ENCODE assay signal across 28 mouse cellular contexts in genomic region chr5:93017678-93018077, GRCm38 (mm10). TPM values are rescaled to one million over a fixed set of nuclear protein-coding genes. Genes with fewer than 3 reads are reported as not detected.
DNase-seq lines count a peak whose midpoint lies in the region; ATAC-seq and TF ChIP-seq lines count a peak whose summit lies in the region.
"Had no signal": no experiment of that assay in that cellular context is flagged by ENCODE, and none has a peak within 500 bp of the region (broad histone marks: within the 10 kb centered on the region; RNA-seq: fewer than 3 reads in every experiment).

No protein-coding gene starts in this region.

- DNase-seq in hindbrain, postnatal 0 days (ENCODE audit: low spot score): no peak
- DNase-seq in lung, embryonic 14.5 days: peak; percentile 63
- DNase-seq in lung, adult 2 months: no peak
- DNase-seq in NIH3T3 (ENCODE audit: low read depth): peak; percentile 44
- no peak for DNase-seq in embryo, embryonic 9.5 days (ENCODE audit: extremely low spot score)
- DNase-seq: adrenal gland, postnatal 25 days; cerebellum, adult 8-10 months; gastrocnemius, postnatal 25 days; heart, postnatal 4 days; layer of hippocampus, postnatal 36 days; midbrain, embryonic 14.5 days; retina, postnatal 1 day; right cerebral cortex, postnatal 25 days; thymus, postnatal 14 days had no signal

- 0 out of 2 replicates have a peak, but pooled peaks have one; percentile 6 for TF ChIP-seq CTCF in hindbrain, postnatal 0 days (IDR thresholded peaks at IDR 0.05; ENCODE audit: low read depth)
- peak; percentile 28; the same call in 1 of the 2 replicates for TF ChIP-seq CTCF in lung, embryonic 14.5 days (IDR thresholded peaks at IDR 0.05; ENCODE audit: low read depth)
- no peak for TF ChIP-seq CTCF in lung, adult 2 months (IDR thresholded peaks at IDR 0.05; ENCODE audit: insufficient read depth, low read length)
- peak; percentile 3; the same call in 1 of the 2 replicates for TF ChIP-seq CTCF in small intestine, adult 2 months (IDR thresholded peaks at IDR 0.05; ENCODE audit: extremely low read depth, insufficient read length, insufficient replicate concordance, low read depth, low read length)

- no peak for TF ChIP-seq POLR2A in lung, adult 2 months (IDR thresholded peaks at IDR 0.05; ENCODE audit: borderline replicate concordance, extremely low read depth, low read depth, low read length)
- no peak for TF ChIP-seq POLR2A in small intestine, adult 2 months (IDR thresholded peaks at IDR 0.05; ENCODE audit: low read depth, low read length)

- H3K27me3 ChIP-seq in hindbrain, postnatal 0 days (ENCODE audit: insufficient read depth, low read length): no peaks in the 10 kb centered on the region
- H3K27me3 ChIP-seq in hindbrain, embryonic 16.5 days (replicated peaks; ENCODE audit: control insufficient read depth, insufficient read depth, low read length): no peaks in the 10 kb centered on the region
- H3K27me3 ChIP-seq in lung, embryonic 14.5 days (ENCODE audit: insufficient read depth, low read length): no peaks in the 10 kb centered on the region
- H3K27me3 ChIP-seq in small intestine, adult 2 months (ENCODE audit: control insufficient read depth, insufficient read depth, low read length): no peaks in the 10 kb centered on the region
- H3K27me3 ChIP-seq: heart, embryonic 15.5 days; kidney, embryonic 15.5 days; limb, embryonic 13.5 days; liver, embryonic 12.5 days; lung, embryonic 15.5 days; neural tube, embryonic 12.5 days had no signal

- no peak overlapping the region for H3K27ac ChIP-seq in hindbrain, postnatal 0 days
- H3K27ac ChIP-seq in hindbrain, embryonic 16.5 days (ENCODE audit: low read depth, low read length): no peak overlapping the region
- H3K27ac ChIP-seq in lung, embryonic 14.5 days (ENCODE audit: low read depth): no peak overlapping the region
- no peak overlapping the region for H3K27ac ChIP-seq in small intestine, adult 2 months (ENCODE audit: insufficient read depth, low read depth, low read length)
- H3K27ac ChIP-seq: forebrain, embryonic 10.5 days; heart, embryonic 15.5 days; hindbrain, embryonic 14.5 days; kidney, embryonic 15.5 days; limb, embryonic 13.5 days; liver, embryonic 12.5 days; lung, embryonic 15.5 days; neural tube, embryonic 12.5 days had no signal

- H3K4me3 ChIP-seq in hindbrain, postnatal 0 days (ENCODE audit: low read length): no peak overlapping the region
- no peak overlapping the region for H3K4me3 ChIP-seq in hindbrain, embryonic 16.5 days (ENCODE audit: low read length)
- H3K4me3 ChIP-seq in lung, embryonic 14.5 days (ENCODE audit: low read depth, low read length): no peak overlapping the region
- no peak overlapping the region for H3K4me3 ChIP-seq in lung, adult 2 months (replicated peaks; ENCODE audit: extremely low read depth, low read depth, low read length)
- H3K4me3 ChIP-seq in small intestine, adult 2 months (ENCODE audit: low read depth, low read length): no peak overlapping the region
- H3K4me3 ChIP-seq: forebrain, embryonic 10.5 days; heart, embryonic 15.5 days; kidney, embryonic 15.5 days; limb, embryonic 13.5 days; liver, embryonic 12.5 days; lung, embryonic 15.5 days; neural tube, embryonic 12.5 days had no signal

- no peaks in the 10 kb centered on the region for H3K9me3 ChIP-seq in hindbrain, postnatal 0 days (ENCODE audit: low read length)
- H3K9me3 ChIP-seq in hindbrain, embryonic 16.5 days (ENCODE audit: control insufficient read depth, low read length): no peaks in the 10 kb centered on the region
- no peaks in the 10 kb centered on the region for H3K9me3 ChIP-seq in lung, embryonic 14.5 days (ENCODE audit: low read depth, low read length)
- H3K9me3 ChIP-seq: heart, embryonic 15.5 days; kidney, embryonic 15.5 days; limb, embryonic 13.5 days; liver, embryonic 12.5 days; lung, embryonic 15.5 days; neural tube, embryonic 12.5 days had no signal

- H3K4me1 ChIP-seq in hindbrain, postnatal 0 days (ENCODE audit: insufficient read depth, low read length): no peaks in the 10 kb centered on the region
- no peaks in the 10 kb centered on the region for H3K4me1 ChIP-seq in hindbrain, embryonic 16.5 days (ENCODE audit: control insufficient read depth, insufficient read depth, low read depth, low read length)
- H3K4me1 ChIP-seq in lung, embryonic 14.5 days (ENCODE audit: insufficient read depth): no peaks in the 10 kb centered on the region
- no peaks in the 10 kb centered on the region for H3K4me1 ChIP-seq in lung, adult 2 months (ENCODE audit: control insufficient read depth, insufficient read depth, low read length)
- peaks cover 13% of the 10 kb centered on the region; the same call in 1 of the 2 replicates for H3K4me1 ChIP-seq in small intestine, adult 2 months (ENCODE audit: control insufficient read depth, insufficient read depth, insufficient read length, low read length)
- H3K4me1 ChIP-seq: kidney, embryonic 15.5 days; liver, embryonic 12.5 days; neural tube, embryonic 12.5 days had no signal

- 64% methylated on average over 3 of the region's 3 CpGs for WGBS in hindbrain, postnatal 0 days
- 68% methylated on average over 3 of the region's 3 CpGs for WGBS in hindbrain, embryonic 16.5 days
- WGBS in lung, embryonic 14.5 days: 35% methylated on average over 3 of the region's 3 CpGs
- WGBS in lung, adult 2 months: 24% methylated on average over 3 of the region's 3 CpGs
- whole genome bisulfite sequencing in small intestine, adult 2 months: 23% methylated on average over 3 of the region's 3 CpGs

- H3K9ac ChIP-seq in hindbrain, postnatal 0 days (replicated peaks; ENCODE audit: low read length): no peak overlapping the region
- no peak overlapping the region for H3K9ac ChIP-seq in hindbrain, embryonic 16.5 days (ENCODE audit: low read depth, low read length)
- no peak overlapping the region for H3K9ac ChIP-seq in lung, embryonic 14.5 days
- H3K9ac ChIP-seq: heart, embryonic 15.5 days; hindbrain, embryonic 14.5 days; kidney, embryonic 15.5 days; limb, embryonic 13.5 days; liver, embryonic 12.5 days; lung, embryonic 15.5 days; neural tube, embryonic 12.5 days had no signal

- no peaks in the 10 kb centered on the region for H3K36me3 ChIP-seq in hindbrain, postnatal 0 days (ENCODE audit: insufficient read depth, low read length)
- no peaks in the 10 kb centered on the region for H3K36me3 ChIP-seq in hindbrain, embryonic 16.5 days (ENCODE audit: control insufficient read depth, insufficient read depth, low read length)
- no peaks in the 10 kb centered on the region for H3K36me3 ChIP-seq in lung, embryonic 14.5 days (ENCODE audit: insufficient read depth)
- H3K36me3 ChIP-seq in small intestine, adult 2 months (ENCODE audit: control insufficient read depth, insufficient read depth, low read length): no peaks in the 10 kb centered on the region
- H3K36me3 ChIP-seq: forebrain, embryonic 10.5 days; heart, embryonic 15.5 days; kidney, embryonic 15.5 days; limb, embryonic 13.5 days; liver, embryonic 12.5 days; lung, embryonic 15.5 days; neural tube, embryonic 12.5 days had no signal

- no peak for ATAC-seq in hindbrain, postnatal 0 days
- ATAC-seq in hindbrain, embryonic 16.5 days: no peak
- ATAC-seq in lung, embryonic 14.5 days (ENCODE audit: insufficient read depth): no peak
- ATAC-seq: forebrain, embryonic 16.5 days; liver, embryonic 12.5 days had no signal

- H3K4me2 ChIP-seq in hindbrain, postnatal 0 days (ENCODE audit: low read depth, low read length): no peak overlapping the region
- H3K4me2 ChIP-seq in hindbrain, embryonic 16.5 days (ENCODE audit: low read length): no peak overlapping the region
- H3K4me2 ChIP-seq in lung, embryonic 14.5 days: no peak overlapping the region
- H3K4me2 ChIP-seq: heart, embryonic 15.5 days; hindbrain, embryonic 14.5 days; kidney, embryonic 15.5 days; limb, embryonic 13.5 days; liver, embryonic 12.5 days; lung, embryonic 15.5 days; neural tube, embryonic 12.5 days had no signal

RNA-seq across cellular contexts. Expression of gene Sowahb, which starts 27.1 kb away (rescaled TPM):
- total RNA-seq in hindbrain, postnatal 0 days (2014; rRNA removed): 0.10 and 0.25 TPM in 2 replicates
- polyA plus RNA-seq in hindbrain, postnatal 0 days (2015; fragmentation: Nextera tagmentation; extraction: Ambion mirVana): 0.04 and 0.08 TPM in 2 replicates
- 0.07 TPM in 1 of 2 replicates, not detected in the other for polyA plus RNA-seq in hindbrain, embryonic 16.5 days (2015; fragmentation: Nextera tagmentation; extraction: Ambion mirVana)
- 1.8 and 2.0 TPM in 2 replicates for polyA plus RNA-seq in lung, embryonic 14.5 days (2014; fragmentation: Nextera tagmentation; extraction: Ambion mirVana)
- polyA plus RNA-seq in lung, adult 2 months (2012; rRNA removed): 2.0 and 2.2 TPM in 2 replicates
- 15.4 and 33.6 TPM in 2 replicates for polyA plus RNA-seq in small intestine, adult 2 months (2012; rRNA removed)
- total RNA-seq: adrenal gland, postnatal 25 days; gastrocnemius, postnatal 25 days; megakaryocyte progenitor cell, adult 5-6 weeks; MEL had no signal
- polyA plus RNA-seq: forebrain, embryonic 16.5 days; hindbrain, embryonic 14.5 days; midbrain, embryonic 14.5 days; neural tube, embryonic 12.5 days; spleen, adult 2 months had no signal

Comparison
In these comparisons a context has a peak if more than half of its experiments do, and no peak if none do; other contexts are left out.
1. DNase-seq: peak in lung, embryonic 14.5 days (single experiment) and NIH3T3 (single experiment); none in hindbrain, postnatal 0 days (single experiment), lung, adult 2 months (single experiment) and embryo, embryonic 9.5 days (single experiment).